Mouse (Mus musculus) E14TG2a.4 (cell line): ENCODE data around the gene Aldh1a3.

ENCODE experiments used
- H3K27me3 ChIP-seq: 2 replicates; pipeline ENCODE4 v1.6.1; 2014; ENCODE audit warnings: low read length, control low read depth; ENCODE audit not compliant: insufficient read depth
- H3K36me3 ChIP-seq: 2 replicates; pipeline ENCODE4 v1.6.1; 2014; ENCODE audit warnings: low read length, control low read depth; ENCODE audit not compliant: insufficient read depth
- H3K4me1 ChIP-seq: replicated peaks from 2 replicates; pipeline ENCODE4 v1.6.1; 2014; ENCODE audit warnings: low read depth, low read length, control low read depth
- H3K4me3 ChIP-seq: replicated peaks from 2 replicates; pipeline ENCODE4 v1.5.1; 2014; ENCODE audit warnings: mild to moderate bottlenecking, low read length
- H3K9me3 ChIP-seq: 2 replicates; pipeline ENCODE4 v1.6.1; 2014; ENCODE audit warnings: low read length, control low read depth
- CTCF ChIP-seq: conservative IDR thresholded peaks from 2 replicates; pipeline ENCODE4 v1.5.1; 2014; ENCODE audit warnings: low read length
- NANOG ChIP-seq: IDR thresholded peaks from 2 replicates; pipeline ENCODE4 v1.6.1; 2014; ENCODE audit warnings: borderline replicate concordance, low read length, mixed read lengths
- POU5F1 ChIP-seq: IDR thresholded peaks from 2 replicates; pipeline ENCODE4 v1.6.1; 2014; ENCODE audit warnings: low read length, borderline replicate concordance

The Aldh1a3 gene

DNA sequence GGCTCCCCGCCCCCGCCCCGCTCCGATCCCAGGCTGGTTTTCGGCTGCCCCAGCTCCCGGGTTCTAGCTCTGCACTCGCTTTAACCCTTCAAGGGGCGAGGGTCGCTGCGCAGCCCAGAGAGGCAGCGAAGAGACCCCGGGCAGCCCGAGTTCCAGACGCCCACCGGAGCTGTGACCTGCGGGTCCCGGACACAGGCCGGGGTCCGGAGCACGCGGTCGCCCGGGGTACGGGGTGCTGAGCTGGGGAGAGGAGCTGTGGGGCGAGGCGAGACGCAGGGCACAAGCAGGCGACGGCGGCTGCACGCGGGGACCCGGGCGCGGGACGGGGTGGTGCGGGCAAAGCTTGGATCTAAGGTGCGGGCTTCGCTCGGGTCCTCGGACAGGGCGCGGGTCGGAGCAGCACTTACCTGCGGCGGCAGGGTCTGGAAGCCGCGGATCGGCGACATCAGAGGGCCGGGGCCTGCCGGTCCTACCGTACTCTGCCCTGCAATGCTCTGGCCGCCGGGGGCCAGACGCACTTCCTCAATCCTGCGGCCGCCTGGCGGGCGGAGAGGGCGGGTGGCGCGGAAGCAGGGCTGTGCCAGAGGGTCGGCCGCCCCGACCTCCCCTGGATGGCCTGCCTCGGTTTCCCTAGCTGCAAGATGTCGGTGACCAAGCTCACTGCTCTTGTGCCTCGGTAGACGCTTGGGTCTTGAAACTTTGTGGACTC lies 39.4 kb downstream of the Aldh1a3 start, which contains the start of gene Lrrk1:
Gene Lrrk1, minus strand, starts transcription at position 538 of the 709 bp plus-strand sequence.
- Histone ChIP-seq H3K9me3 (no peaks in the 10 kb centered on the region), H3K4me3 (peak within 1 kb of the TSS; percentile 78), H3K4me1 (peaks cover 8% of the 10 kb centered on the region; the same call in 1 of the 2 replicates), H3K36me3 (no peaks in the 10 kb centered on the region), H3K27me3 (peaks cover 50% of the 10 kb centered on the region)
- TF ChIP-seq NANOG: no peak
- no peak for TF ChIP-seq CTCF
- TF ChIP-seq POU5F1: no peak

DNA sequence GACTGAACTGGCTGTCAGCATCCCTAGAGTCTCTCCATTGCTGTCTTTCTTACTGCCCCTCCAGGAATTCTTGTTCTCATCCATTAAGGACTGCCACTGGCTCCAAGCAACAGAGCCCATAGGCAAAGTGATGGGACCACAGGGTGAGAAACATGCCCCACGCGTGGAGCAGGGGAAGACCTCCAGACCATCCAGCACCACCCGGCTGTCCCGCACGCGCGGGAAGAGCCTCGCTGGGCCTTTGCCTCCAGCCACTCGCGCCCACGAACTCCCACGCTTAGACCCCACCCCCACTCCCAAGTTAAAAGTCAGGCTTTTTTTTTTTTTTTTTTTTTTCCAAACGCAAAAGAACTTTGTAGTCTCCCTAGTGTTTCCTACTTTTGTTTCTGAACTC lies 39.9 kb downstream of the Aldh1a3 start:
- Histone ChIP-seq H3K36me3 (no peaks in the 10 kb centered on the region), H3K4me3 (peak overlapping the region; percentile 78)

DNA sequence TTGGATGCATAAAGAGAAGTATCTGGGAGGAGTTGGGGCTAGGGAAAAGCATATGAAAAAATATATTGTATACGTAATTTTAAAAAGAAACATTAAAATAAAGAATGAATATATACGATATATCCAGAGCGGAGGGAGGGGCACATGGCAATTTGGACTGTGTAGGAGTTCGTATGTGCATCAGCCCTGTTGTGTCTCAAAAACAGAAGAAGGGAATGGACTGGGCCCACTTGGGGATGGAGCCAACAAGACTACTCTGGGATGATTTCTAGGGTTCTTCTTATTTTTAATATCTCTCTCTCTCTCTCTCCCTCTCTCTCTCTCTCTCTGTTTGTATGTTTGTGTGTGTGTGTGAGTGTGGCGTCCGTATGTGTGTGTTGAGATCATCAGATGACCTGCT lies 40.9 kb downstream of the Aldh1a3 start:
- Histone ChIP-seq H3K9me3 (no peaks in the 10 kb centered on the region), H3K4me1 (peaks cover 8% of the 10 kb centered on the region; the same call in 1 of the 2 replicates), H3K36me3 (no peaks in the 10 kb centered on the region), H3K27me3 (peaks cover 50% of the 10 kb centered on the region), H3K4me3 (no peak overlapping the region)
- TF ChIP-seq POU5F1 (no peak), CTCF (no peak), NANOG (no peak)

More for the DNA sequence above, 39.9 kb downstream of the Aldh1a3 start:
- peaks cover 50% of the 10 kb centered on the region for H3K27me3 ChIP-seq
- TF ChIP-seq POU5F1 (no peak), NANOG (no peak), CTCF (no peak)
- peaks cover 8% of the 10 kb centered on the region; the same call in 1 of the 2 replicates for H3K4me1 ChIP-seq
- H3K9me3 ChIP-seq: no peaks in the 10 kb centered on the region

DNA sequence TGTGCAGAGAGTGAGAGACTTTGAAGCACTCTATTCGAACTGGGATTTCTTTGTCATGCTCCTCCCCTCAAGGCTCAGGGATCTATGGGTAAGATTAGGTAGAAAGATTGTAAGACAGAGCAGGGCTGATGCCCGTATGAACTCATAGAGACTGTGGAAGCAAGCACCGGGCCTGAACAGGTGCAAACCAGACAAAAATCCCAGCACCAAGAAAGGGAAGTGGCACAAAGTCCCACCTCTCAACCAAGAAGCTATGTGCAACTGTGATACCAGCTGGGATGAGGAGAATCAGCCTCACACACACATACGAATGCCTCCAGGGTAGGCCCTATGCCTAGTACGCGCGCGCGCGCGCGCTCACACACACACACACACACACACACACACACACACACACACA lies 41.5 kb downstream of the Aldh1a3 start:
- Histone ChIP-seq H3K4me3 (no peak overlapping the region), H3K4me1 (peaks cover 8% of the 10 kb centered on the region; the same call in 1 of the 2 replicates), H3K9me3 (no peaks in the 10 kb centered on the region), H3K36me3 (no peaks in the 10 kb centered on the region), H3K27me3 (peaks cover 50% of the 10 kb centered on the region)
- TF ChIP-seq NANOG (no peak), POU5F1 (no peak), CTCF (no peak)

DNA sequence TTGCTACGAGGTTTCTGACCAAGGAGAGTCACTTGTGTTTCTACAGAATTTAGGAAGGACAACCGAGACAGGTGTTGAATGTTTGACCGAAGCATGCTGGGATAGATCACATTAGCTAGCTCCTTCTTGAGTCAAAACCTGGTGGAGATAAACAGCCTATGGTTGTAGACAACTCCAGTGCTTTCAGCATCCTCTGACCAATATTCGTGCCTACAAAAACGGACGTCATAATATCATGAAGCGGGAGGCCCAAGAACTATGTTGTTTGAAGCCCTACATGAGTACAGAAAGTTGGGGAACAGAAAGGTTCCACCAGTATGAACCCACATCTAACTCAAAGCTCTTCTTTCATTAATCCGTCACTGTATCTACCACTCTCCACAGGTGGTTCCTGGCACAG lies 42.4 kb downstream of the Aldh1a3 start:
- no peak for TF ChIP-seq CTCF
- no peak for TF ChIP-seq POU5F1
- no peak for TF ChIP-seq NANOG
- H3K4me1 ChIP-seq: peaks cover 8% of the 10 kb centered on the region; the same call in 1 of the 2 replicates
- H3K9me3 ChIP-seq: no peaks in the 10 kb centered on the region
- H3K36me3 ChIP-seq: no peaks in the 10 kb centered on the region
- no peak overlapping the region for H3K4me3 ChIP-seq
- peaks cover 50% of the 10 kb centered on the region for H3K27me3 ChIP-seq

DNA sequence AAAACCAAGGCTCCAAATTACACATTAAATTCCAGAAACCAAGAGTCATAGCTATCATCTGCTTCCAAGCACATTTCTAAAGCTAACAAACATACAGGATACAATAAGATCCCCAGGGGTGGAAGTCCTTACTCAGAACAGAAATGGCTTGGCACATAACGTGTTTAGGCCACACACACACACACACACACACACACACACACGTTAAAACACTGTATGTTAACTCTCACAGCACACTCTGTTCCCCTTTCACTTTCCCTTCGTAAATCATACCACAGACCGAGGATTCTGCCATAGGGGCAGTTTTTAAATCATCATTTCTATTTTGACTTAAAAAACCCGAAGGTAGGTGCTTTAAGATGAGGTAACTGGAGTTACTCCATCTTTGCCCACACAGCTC lies 43.1 kb downstream of the Aldh1a3 start:
- TF ChIP-seq POU5F1 (no peak), CTCF (no peak), NANOG (no peak)
- Histone ChIP-seq H3K27me3 (peaks cover 50% of the 10 kb centered on the region), H3K9me3 (no peaks in the 10 kb centered on the region), H3K4me3 (no peak overlapping the region), H3K36me3 (no peaks in the 10 kb centered on the region), H3K4me1 (peaks cover 8% of the 10 kb centered on the region; the same call in 1 of the 2 replicates)

DNA sequence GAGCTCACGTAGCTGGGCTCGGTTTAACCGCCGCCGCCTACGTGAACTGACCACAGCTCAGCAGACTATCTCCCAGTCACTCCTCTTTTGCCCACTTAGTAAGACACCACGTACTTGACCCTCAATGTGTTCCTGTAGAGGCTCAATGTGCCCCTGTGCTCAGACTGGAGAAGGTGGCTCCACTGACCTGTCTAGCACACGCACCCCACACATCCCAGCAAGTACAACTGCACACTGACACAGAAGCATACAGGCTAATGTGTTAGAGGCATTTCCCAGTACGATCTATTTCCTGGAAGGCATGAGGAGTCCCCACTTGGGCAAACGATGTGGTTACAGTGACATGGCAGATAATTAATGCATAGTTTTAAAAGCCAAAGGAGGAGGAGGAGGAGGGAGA lies 50.8 kb downstream of the Aldh1a3 start:
- H3K36me3 ChIP-seq: no peaks in the 10 kb centered on the region
- H3K9me3 ChIP-seq: no peaks in the 10 kb centered on the region
- TF ChIP-seq POU5F1: no peak
- no peak for TF ChIP-seq NANOG
- no peak for TF ChIP-seq CTCF
- peaks cover 15% of the 10 kb centered on the region for H3K27me3 ChIP-seq
- 0 out of 2 replicates have a peak, but pooled peaks cover 4% of the 10 kb centered on the region for H3K4me1 ChIP-seq
- H3K4me3 ChIP-seq: no peak overlapping the region

DNA sequence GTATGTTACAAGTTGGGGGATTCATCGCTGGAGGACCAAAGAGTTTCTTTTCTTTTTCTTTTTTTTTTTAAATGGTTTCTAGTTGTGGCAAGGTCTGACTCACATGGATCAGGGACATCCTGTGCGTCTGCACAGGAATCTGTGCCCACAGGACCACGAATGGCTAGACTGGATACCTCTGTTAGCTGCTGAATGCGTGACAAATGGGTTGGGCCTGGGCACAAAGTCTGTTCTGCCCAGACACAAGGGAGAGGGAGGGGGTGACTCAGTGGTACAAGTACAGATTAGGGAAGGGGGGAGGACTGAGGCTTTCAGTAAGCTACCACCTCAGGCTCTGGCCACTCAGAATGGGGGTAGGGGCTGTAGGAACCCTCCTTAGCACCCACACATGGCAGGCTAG lies 51.6 kb downstream of the Aldh1a3 start:
- H3K4me3 ChIP-seq: no peak overlapping the region
- H3K4me1 ChIP-seq: 0 out of 2 replicates have a peak, but pooled peaks cover 4% of the 10 kb centered on the region
- H3K27me3 ChIP-seq: peaks cover 18% of the 10 kb centered on the region
- no peaks in the 10 kb centered on the region for H3K9me3 ChIP-seq
- no peak for TF ChIP-seq CTCF
- TF ChIP-seq POU5F1: no peak
- TF ChIP-seq NANOG: no peak
- H3K36me3 ChIP-seq: no peaks in the 10 kb centered on the region

DNA sequence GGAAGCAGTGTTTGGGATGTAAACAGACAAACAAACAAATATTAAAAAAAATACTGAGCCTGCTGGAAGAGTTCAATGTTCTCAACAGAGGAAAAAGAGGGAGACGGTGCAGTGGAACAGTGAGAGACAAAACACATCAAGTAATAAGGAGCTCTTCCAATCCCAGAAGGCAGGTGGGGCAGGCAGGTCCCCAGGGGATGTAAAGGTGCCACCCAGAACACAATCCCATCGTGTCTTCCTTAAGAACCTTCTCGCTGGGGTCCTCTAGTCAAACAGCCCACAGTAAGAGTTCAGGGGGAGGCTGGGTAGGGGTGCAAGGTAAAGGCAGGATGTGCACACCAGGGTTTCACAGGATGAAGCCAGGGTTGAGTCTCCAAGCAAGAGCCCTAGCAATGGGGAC lies 53.9 kb downstream of the Aldh1a3 start:
- Histone ChIP-seq H3K4me3 (no peak overlapping the region), H3K36me3 (no peaks in the 10 kb centered on the region), H3K9me3 (no peaks in the 10 kb centered on the region), H3K27me3 (peaks cover 18% of the 10 kb centered on the region), H3K4me1 (peaks cover 11% of the 10 kb centered on the region)
- TF ChIP-seq POU5F1 (no peak), CTCF (no peak), NANOG (no peak)
